In genomic region chr6:148894888-148895772, GRCm38 (mm10) we compare ENCODE assay signal across 1 mouse cellular context.
TF ChIP-seq lines count a peak whose summit lies in the region.

No protein-coding gene starts in this region.

TF ChIP-seq in CH12.LX, 34 proteins besides CTCF, POLR2A, EP300 and RAD21 (continued from another document):
- TF ChIP-seq MXI1 (IDR thresholded peaks at IDR 0.05; ENCODE audit: low read depth, low read length) (no peak), CHD2 (IDR thresholded peaks at IDR 0.05; ENCODE audit: low read length) (no peak), MAFK (IDR thresholded peaks at IDR 0.05; ENCODE audit: insufficient replicate concordance, low read length) (no peak), NRF1 (IDR thresholded peaks at IDR 0.05; ENCODE audit: low read depth, low read length) (no peak), ZC3H11A (IDR thresholded peaks at IDR 0.05; ENCODE audit: low read depth, low read length) (no peak), BHLHE40 (IDR thresholded peaks at IDR 0.05; ENCODE audit: low read depth, low read length) (no peak), MEF2A (IDR thresholded peaks at IDR 0.05; ENCODE audit: borderline replicate concordance, low read depth, low read length) (no peak)
